Mouse (Mus musculus): ENCODE measurements around the gene Olfr1150-ps1. TPM values are rescaled to one million over a fixed set of nuclear protein-coding genes. Genes with fewer than 3 reads are reported as not detected.

The Olfr1150-ps1 gene
- polyA plus RNA-seq (2012; rRNA removed) = not detected in 2 replicates
- polyA plus RNA-seq (2014; fragmentation: Nextera tagmentation; extraction: Ambion mirVana) = not detected in 2 replicates

- no peaks in the 10 kb centered on the region for H3K27me3 ChIP-seq (ENCODE audit: control insufficient read depth, insufficient read depth, low read length)
- no peak within 1 kb of the TSS for H3K27ac ChIP-seq
- no peaks in the 10 kb centered on the region for H3K9me3 ChIP-seq (ENCODE audit: control insufficient read depth, low read length)
- WGBS (ENCODE audit: insufficient replicate concordance) = 38% methylated on average over 1 of the region's 1 CpGs
- H3K36me3 ChIP-seq (replicated peaks; ENCODE audit: control insufficient read depth, insufficient read depth, low read depth) = no peaks in the 10 kb centered on the region
- H3K9ac ChIP-seq (replicated peaks) = no peak within 1 kb of the TSS
- TF ChIP-seq EP300 (IDR thresholded peaks at IDR 0.05; ENCODE audit: low read depth) (no peak), CTCF (IDR thresholded peaks at IDR 0.05; ENCODE audit: low read depth) (no peak)
- no peak within 1 kb of the TSS for H3K4me2 ChIP-seq (ENCODE audit: low read depth)
- ATAC-seq (ENCODE audit: insufficient read depth) (no peak), DNase-seq (ENCODE audit: low read depth in 3 of 3, low spot score in 3 of 3) (no peak)
- H3K4me3 ChIP-seq (ENCODE audit: insufficient read depth in 1 of 2, low read depth in 2 of 2, low read length in 2 of 2) = no peak within 1 kb of the TSS
- H3K4me1 ChIP-seq (replicated peaks; ENCODE audit: control insufficient read depth in 2 of 2, insufficient read depth in 2 of 2, low read length in 1 of 2) = no peaks in the 10 kb centered on the region
Measured at GRCm38 (mm10) chr2:87843693-87844092, at the start of gene Olfr1150-ps1. Gene Olfr1150-ps1, plus strand, starts transcription at chr2:87843993.

DNA sequence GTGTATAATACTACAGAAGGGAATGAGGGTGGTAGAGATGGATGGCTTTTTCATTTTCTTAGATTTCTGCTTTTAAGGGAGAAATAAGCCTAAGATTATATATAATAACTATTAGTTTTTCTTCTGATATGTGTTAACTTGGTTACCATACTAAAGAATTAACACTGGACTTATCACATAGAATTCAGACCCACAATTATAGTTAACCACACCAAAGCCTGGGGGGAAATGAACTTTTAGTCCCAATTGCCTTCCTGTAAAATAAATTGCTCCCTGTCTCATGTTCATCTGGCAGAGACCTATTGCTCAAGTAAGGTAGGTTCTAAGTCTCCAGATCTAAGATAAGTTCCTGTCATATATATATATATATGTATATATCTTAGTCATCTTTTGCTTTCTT, 43.5 kb upstream of the Olfr1150-ps1 start, which contains the start of gene Olfr1143:
TSS of gene Olfr1143 (plus strand) at position 301 of the 400 bp plus-strand sequence.
- DNase-seq (ENCODE audit: low read depth in 3 of 3, low spot score in 3 of 3) = no peak
- TF ChIP-seq EP300 (IDR thresholded peaks at IDR 0.05; ENCODE audit: low read depth) (no peak), CTCF (IDR thresholded peaks at IDR 0.05; ENCODE audit: low read depth) (no peak)
- Histone ChIP-seq H3K9me3 (ENCODE audit: control insufficient read depth, low read length) (no peaks in the 10 kb centered on the region), H3K27ac (no peak within 1 kb of the TSS), H3K4me1 (replicated peaks; ENCODE audit: control insufficient read depth in 2 of 2, insufficient read depth in 2 of 2, low read length in 1 of 2) (no peaks in the 10 kb centered on the region), H3K4me2 (ENCODE audit: low read depth) (no peak within 1 kb of the TSS), H3K9ac (replicated peaks) (no peak within 1 kb of the TSS), H3K27me3 (ENCODE audit: control insufficient read depth, insufficient read depth, low read length) (no peaks in the 10 kb centered on the region), H3K4me3 (ENCODE audit: insufficient read depth in 1 of 2, low read depth in 2 of 2, low read length in 2 of 2) (no peak within 1 kb of the TSS), H3K36me3 (replicated peaks; ENCODE audit: control insufficient read depth, insufficient read depth, low read depth) (no peaks in the 10 kb centered on the region)
- no peak for ATAC-seq (ENCODE audit: insufficient read depth)

GRCm38 (mm10) chr2:87809522-87809921, 34.3 kb upstream of the Olfr1150-ps1 start, which contains the start of gene Olfr1145:
Gene Olfr1145, plus strand, starts transcription at chr2:87809822.
- ATAC-seq (ENCODE audit: insufficient read depth) (no peak), DNase-seq (ENCODE audit: low read depth in 3 of 3, low spot score in 3 of 3) (no peak)
- H3K4me3 ChIP-seq (ENCODE audit: insufficient read depth in 1 of 2, low read depth in 2 of 2, low read length in 2 of 2) = no peak within 1 kb of the TSS
- no peak for TF ChIP-seq EP300 (IDR thresholded peaks at IDR 0.05; ENCODE audit: low read depth)
- TF ChIP-seq CTCF (IDR thresholded peaks at IDR 0.05; ENCODE audit: low read depth) = no peak
- no peaks in the 10 kb centered on the region for H3K9me3 ChIP-seq (ENCODE audit: control insufficient read depth, low read length)
- H3K27me3 ChIP-seq (ENCODE audit: control insufficient read depth, insufficient read depth, low read length) = no peaks in the 10 kb centered on the region
- H3K36me3 ChIP-seq (replicated peaks; ENCODE audit: control insufficient read depth, insufficient read depth, low read depth) = no peaks in the 10 kb centered on the region
- WGBS (ENCODE audit: insufficient replicate concordance) = 55% methylated on average over 1 of the region's 1 CpGs
- H3K9ac ChIP-seq (replicated peaks) = no peak within 1 kb of the TSS
- H3K4me1 ChIP-seq (replicated peaks; ENCODE audit: control insufficient read depth in 2 of 2, insufficient read depth in 2 of 2, low read length in 1 of 2) = no peaks in the 10 kb centered on the region
- no peak within 1 kb of the TSS for H3K27ac ChIP-seq
- no peak within 1 kb of the TSS for H3K4me2 ChIP-seq (ENCODE audit: low read depth)

DNA sequence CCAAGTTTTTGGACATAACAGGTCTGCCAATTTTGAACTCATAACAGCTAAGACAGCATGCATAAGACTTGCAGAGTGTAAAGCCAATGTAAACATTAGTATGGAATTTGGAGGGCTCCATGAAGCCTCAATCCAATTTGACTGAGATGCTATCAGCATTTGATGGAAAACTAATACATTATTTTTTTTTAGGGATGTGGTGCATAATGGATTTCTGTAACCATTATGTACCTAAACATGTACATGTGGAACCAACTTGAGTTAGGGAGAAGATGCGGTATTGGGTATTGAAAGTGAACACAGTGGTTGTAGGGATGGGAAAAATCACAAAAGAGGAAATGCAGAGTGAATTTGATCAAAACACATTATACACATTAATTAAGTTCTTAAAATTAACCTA, 13.6 kb upstream of the Olfr1150-ps1 start, which contains the start of gene Olfr1148:
TSS of gene Olfr1148 (plus strand) at position 301 of the 400 bp plus-strand sequence.
- no peaks in the 10 kb centered on the region for H3K9me3 ChIP-seq (ENCODE audit: control insufficient read depth, low read length)
- H3K36me3 ChIP-seq (replicated peaks; ENCODE audit: control insufficient read depth, insufficient read depth, low read depth) = no peaks in the 10 kb centered on the region
- no peak within 1 kb of the TSS for H3K27ac ChIP-seq
- H3K4me2 ChIP-seq (ENCODE audit: low read depth) = no peak within 1 kb of the TSS
- DNase-seq (ENCODE audit: low read depth in 3 of 3, low spot score in 3 of 3) (no peak), ATAC-seq (ENCODE audit: insufficient read depth) (no peak)
- no peak within 1 kb of the TSS for H3K4me3 ChIP-seq (ENCODE audit: insufficient read depth in 1 of 2, low read depth in 2 of 2, low read length in 2 of 2)
- WGBS (ENCODE audit: insufficient replicate concordance) = 67% methylated on average over 1 of the region's 1 CpGs
- no peak within 1 kb of the TSS for H3K9ac ChIP-seq (replicated peaks)
- H3K27me3 ChIP-seq (ENCODE audit: control insufficient read depth, insufficient read depth, low read length) = no peaks in the 10 kb centered on the region
- no peaks in the 10 kb centered on the region for H3K4me1 ChIP-seq (replicated peaks; ENCODE audit: control insufficient read depth in 2 of 2, insufficient read depth in 2 of 2, low read length in 1 of 2)
- TF ChIP-seq EP300 (IDR thresholded peaks at IDR 0.05; ENCODE audit: low read depth) (no peak), CTCF (IDR thresholded peaks at IDR 0.05; ENCODE audit: low read depth) (no peak)

GRCm38 (mm10) chr2:87855562-87855961, 11.8 kb downstream of the Olfr1150-ps1 start, which contains the start of gene Olfr1151:
Gene Olfr1151, plus strand, starts transcription at chr2:87855862.
- Histone ChIP-seq H3K9ac (replicated peaks) (no peak within 1 kb of the TSS), H3K4me2 (ENCODE audit: low read depth) (no peak within 1 kb of the TSS), H3K4me3 (ENCODE audit: insufficient read depth in 1 of 2, low read depth in 2 of 2, low read length in 2 of 2) (no peak within 1 kb of the TSS), H3K36me3 (replicated peaks; ENCODE audit: control insufficient read depth, insufficient read depth, low read depth) (no peaks in the 10 kb centered on the region), H3K9me3 (ENCODE audit: control insufficient read depth, low read length) (no peaks in the 10 kb centered on the region), H3K27ac (no peak within 1 kb of the TSS), H3K27me3 (ENCODE audit: control insufficient read depth, insufficient read depth, low read length) (no peaks in the 10 kb centered on the region), H3K4me1 (replicated peaks; ENCODE audit: control insufficient read depth in 2 of 2, insufficient read depth in 2 of 2, low read length in 1 of 2) (no peaks in the 10 kb centered on the region)
- TF ChIP-seq CTCF (IDR thresholded peaks at IDR 0.05; ENCODE audit: low read depth) = no peak
- no peak for TF ChIP-seq EP300 (IDR thresholded peaks at IDR 0.05; ENCODE audit: low read depth)
- ATAC-seq (ENCODE audit: insufficient read depth) = no peak
- 57% methylated on average over 1 of the region's 1 CpGs for WGBS (ENCODE audit: insufficient replicate concordance)
- DNase-seq (ENCODE audit: low read depth in 3 of 3, low spot score in 3 of 3) = no peak
